Mouse (Mus musculus): ENCODE measurements at regions not wholly inside any gene's neighbourhood (a gene's known extent, or its start where the extent isn't known, plus 50 kb on each side); places are given as distances from the start of the nearest gene placed in this dataset.

DNA sequence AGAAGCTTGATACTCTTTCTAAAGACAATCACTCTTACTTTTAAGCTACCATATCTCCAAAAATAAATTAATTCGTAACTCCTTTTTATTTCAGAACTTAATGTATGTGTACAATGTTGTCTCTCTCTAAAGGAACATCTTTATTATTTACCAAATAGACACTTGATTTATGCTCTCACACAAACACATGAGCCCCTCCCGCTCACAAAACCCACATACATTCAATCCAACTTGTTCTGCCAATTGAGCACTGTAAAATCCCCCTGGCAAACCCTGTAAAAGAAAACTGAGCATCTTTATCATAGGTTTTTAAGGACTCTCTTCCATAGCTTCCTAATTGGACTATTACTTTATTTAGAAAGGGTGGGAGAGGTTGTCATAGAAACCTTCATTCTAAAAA, 812.5 kb downstream of the Phf3 start:
- H3K27me3 ChIP-seq (replicated peaks; ENCODE audit: insufficient read depth, low read length) = no peaks in the 10 kb centered on the region
- WGBS = 82% methylated on average over 2 of the region's 2 CpGs
- no peak for TF ChIP-seq EP300 (IDR thresholded peaks at IDR 0.05)
- TF ChIP-seq CTCF (IDR thresholded peaks at IDR 0.05) = no peak
- H3K9me3 ChIP-seq (ENCODE audit: low read length) = no peaks in the 10 kb centered on the region
- H3K4me2 ChIP-seq (replicated peaks; ENCODE audit: low read depth, low read length) = no peak overlapping the region
- no peaks in the 10 kb centered on the region for H3K4me1 ChIP-seq (ENCODE audit: insufficient read depth, low read depth, low read length)
- no peak overlapping the region for H3K4me3 ChIP-seq (ENCODE audit: low read depth, low read length)
- DNase-seq (ENCODE audit: low spot score) = no peak
- no peak for ATAC-seq
- H3K27ac ChIP-seq (ENCODE audit: low read length) = no peak overlapping the region
- H3K36me3 ChIP-seq (ENCODE audit: insufficient read depth, low read length) = no peaks in the 10 kb centered on the region
- H3K9ac ChIP-seq (replicated peaks; ENCODE audit: low read depth) = no peak overlapping the region

DNA sequence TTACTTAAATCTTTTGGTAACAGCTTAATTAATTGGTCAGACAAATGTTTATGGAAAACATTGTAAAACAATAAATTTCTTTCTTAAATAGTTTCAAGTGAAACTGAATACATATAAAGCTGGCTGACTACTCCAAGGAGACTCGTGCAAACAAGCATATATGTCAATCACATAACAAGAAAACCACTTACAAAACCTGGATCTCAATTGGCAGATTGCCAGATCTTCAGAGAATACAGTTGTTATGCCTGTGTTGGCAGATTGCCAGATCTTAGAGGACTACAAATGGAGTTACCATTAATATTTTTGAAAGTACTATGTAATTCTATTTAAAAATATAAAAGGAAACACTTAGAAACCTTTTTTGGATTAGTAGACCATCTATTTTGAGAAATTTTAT, 812.9 kb downstream of the Phf3 start:
- Histone ChIP-seq H3K4me2 (replicated peaks; ENCODE audit: low read depth, low read length) (no peak overlapping the region), H3K27ac (ENCODE audit: low read length) (no peak overlapping the region), H3K9ac (replicated peaks; ENCODE audit: low read depth) (no peak overlapping the region), H3K27me3 (replicated peaks; ENCODE audit: insufficient read depth, low read length) (no peaks in the 10 kb centered on the region), H3K9me3 (ENCODE audit: low read length) (no peaks in the 10 kb centered on the region), H3K36me3 (ENCODE audit: insufficient read depth, low read length) (no peaks in the 10 kb centered on the region), H3K4me3 (ENCODE audit: low read depth, low read length) (no peak overlapping the region), H3K4me1 (ENCODE audit: insufficient read depth, low read depth, low read length) (no peaks in the 10 kb centered on the region)
- TF ChIP-seq EP300 (IDR thresholded peaks at IDR 0.05) (no peak), CTCF (IDR thresholded peaks at IDR 0.05) (no peak)
- ATAC-seq (no peak), DNase-seq (ENCODE audit: low spot score) (peak; percentile 9)
- 3% methylated on average over 1 of the region's 1 CpGs for WGBS

DNA sequence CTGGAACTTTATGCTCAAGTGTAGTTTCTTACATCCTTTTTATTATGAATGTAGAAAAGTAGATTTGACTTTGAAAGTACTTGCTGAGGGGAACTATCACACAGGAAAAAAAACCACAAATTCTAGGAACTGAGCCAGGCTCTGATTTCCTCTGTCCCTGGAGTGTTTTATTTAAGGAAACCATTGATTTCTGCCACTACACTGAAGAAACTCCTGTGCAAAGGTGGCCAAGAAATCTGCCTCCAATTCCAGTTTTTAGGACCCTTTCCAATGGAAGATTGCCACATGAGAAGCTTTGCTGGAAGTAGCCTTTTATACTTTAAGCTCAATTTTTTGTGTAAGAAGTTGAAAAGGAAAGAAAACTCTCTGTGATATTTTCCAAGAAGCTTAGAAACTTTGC, 856.1 kb downstream of the Phf3 start:
- H3K4me2 ChIP-seq (replicated peaks; ENCODE audit: low read depth, low read length) = no peak overlapping the region
- H3K4me1 ChIP-seq (ENCODE audit: insufficient read depth, low read depth, low read length) = no peaks in the 10 kb centered on the region
- DNase-seq (ENCODE audit: low spot score) (no peak), ATAC-seq (no peak)
- H3K27me3 ChIP-seq (replicated peaks; ENCODE audit: insufficient read depth, low read length) = no peaks in the 10 kb centered on the region
- no peaks in the 10 kb centered on the region for H3K36me3 ChIP-seq (ENCODE audit: insufficient read depth, low read length)
- H3K4me3 ChIP-seq (ENCODE audit: low read depth, low read length) = no peak overlapping the region
- no peaks in the 10 kb centered on the region for H3K9me3 ChIP-seq (ENCODE audit: low read length)
- TF ChIP-seq CTCF (IDR thresholded peaks at IDR 0.05) = no peak
- no peak for TF ChIP-seq EP300 (IDR thresholded peaks at IDR 0.05)
- H3K9ac ChIP-seq (replicated peaks; ENCODE audit: low read depth) = no peak overlapping the region
- no peak overlapping the region for H3K27ac ChIP-seq (ENCODE audit: low read length)

DNA sequence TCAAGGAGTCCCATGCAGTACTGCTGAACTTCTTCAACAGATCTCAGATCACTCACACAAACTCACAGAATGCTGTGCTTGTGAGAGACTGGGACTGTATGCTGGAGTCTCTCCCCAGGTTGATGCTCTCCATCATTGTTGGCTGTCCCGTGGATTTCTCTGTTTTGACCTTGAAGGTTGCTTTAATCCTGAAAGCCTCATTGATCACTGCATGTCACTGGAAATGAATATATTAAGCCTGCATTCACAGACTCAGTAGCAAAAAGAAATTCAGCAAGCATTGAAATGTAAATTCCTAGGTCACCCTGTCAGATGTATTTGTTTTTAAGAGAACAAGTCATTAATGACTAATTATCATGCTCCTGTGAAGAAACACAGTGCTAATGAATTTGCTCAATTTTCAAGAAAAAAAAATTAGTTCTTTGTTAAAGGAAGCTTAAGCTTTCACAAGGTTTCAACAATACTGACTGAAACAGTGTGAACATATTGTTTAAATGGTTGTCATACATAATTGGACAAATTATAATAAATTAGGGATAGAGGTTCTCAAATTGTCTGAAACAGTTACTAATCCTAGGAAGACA, 864.9 kb downstream of the Phf3 start:
- no peak overlapping the region for H3K4me3 ChIP-seq (ENCODE audit: low read depth, low read length)
- 39% methylated on average over 1 of the region's 1 CpGs for WGBS
- H3K27me3 ChIP-seq (replicated peaks; ENCODE audit: insufficient read depth, low read length) = no peaks in the 10 kb centered on the region
- H3K4me2 ChIP-seq (replicated peaks; ENCODE audit: low read depth, low read length) = no peak overlapping the region
- ATAC-seq = no peak
- H3K9ac ChIP-seq (replicated peaks; ENCODE audit: low read depth) = no peak overlapping the region
- no peak overlapping the region for H3K27ac ChIP-seq (ENCODE audit: low read length)
- no peak for DNase-seq (ENCODE audit: low spot score)
- H3K36me3 ChIP-seq (ENCODE audit: insufficient read depth, low read length) = no peaks in the 10 kb centered on the region
- no peaks in the 10 kb centered on the region for H3K4me1 ChIP-seq (ENCODE audit: insufficient read depth, low read depth, low read length)
- no peak for TF ChIP-seq EP300 (IDR thresholded peaks at IDR 0.05)
- TF ChIP-seq CTCF (IDR thresholded peaks at IDR 0.05) = no peak
- no peaks in the 10 kb centered on the region for H3K9me3 ChIP-seq (ENCODE audit: low read length)

Data from lung, postnatal 0 days (tissue).